Mouse (Mus musculus): ENCODE measurements around the gene Tjp2. TPM values are rescaled to one million over a fixed set of nuclear protein-coding genes. Genes with fewer than 3 reads are reported as not detected.
"Not testable (repeated sequence)": the region's sequence is repeated elsewhere in the genome, so short reads cannot be mapped to it uniquely, and the experiment has no call there.

Tjp2 gene
- polyA plus RNA-seq (2017; shearing (Covaris generic)): 1 to 10 TPM; 4.2 to 4.6 TPM

DNA sequence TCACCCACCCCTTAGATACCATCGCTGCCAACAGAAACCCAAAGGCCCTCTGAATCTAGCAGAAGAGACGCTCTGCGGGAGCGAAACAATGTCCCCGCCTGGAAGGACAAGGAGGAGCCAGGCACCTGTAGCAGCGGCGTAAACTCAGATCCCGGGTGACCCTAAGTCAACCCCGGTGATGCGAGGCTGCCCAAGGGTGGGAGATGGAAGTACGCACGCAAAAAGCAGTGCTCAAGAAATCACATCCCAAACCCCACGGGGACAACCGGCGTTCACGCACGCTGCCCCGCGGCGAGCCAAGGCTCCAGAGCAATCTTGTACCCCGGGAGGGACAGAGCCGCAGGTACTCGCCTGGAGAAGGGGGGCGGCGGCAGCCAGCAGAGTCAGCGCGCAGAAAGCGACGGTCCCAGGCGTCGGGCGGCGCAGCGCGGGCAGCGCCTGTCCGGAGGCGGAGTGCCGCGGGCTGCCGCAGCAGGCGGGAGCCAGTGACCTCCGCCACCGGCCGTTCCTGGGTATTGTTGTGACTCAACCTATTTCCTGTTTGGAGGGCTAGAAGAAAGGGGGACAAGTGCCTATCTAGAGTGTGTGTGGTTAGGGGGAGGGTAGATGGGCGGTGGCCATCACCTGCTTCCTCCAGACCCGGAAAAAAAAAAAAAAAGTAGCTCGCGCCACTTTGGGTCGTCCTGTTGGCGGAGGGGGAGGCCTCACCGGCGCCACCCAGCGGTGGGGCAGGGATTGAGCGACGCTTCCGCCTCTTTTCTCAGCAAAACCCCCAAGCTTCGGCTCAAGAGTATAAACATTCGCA lies at the start of gene Tjp2:
Gene Tjp2 (minus strand): TSS at position 531 of the 805 bp plus-strand sequence.
- ATAC-seq: peak; percentile 75

DNA sequence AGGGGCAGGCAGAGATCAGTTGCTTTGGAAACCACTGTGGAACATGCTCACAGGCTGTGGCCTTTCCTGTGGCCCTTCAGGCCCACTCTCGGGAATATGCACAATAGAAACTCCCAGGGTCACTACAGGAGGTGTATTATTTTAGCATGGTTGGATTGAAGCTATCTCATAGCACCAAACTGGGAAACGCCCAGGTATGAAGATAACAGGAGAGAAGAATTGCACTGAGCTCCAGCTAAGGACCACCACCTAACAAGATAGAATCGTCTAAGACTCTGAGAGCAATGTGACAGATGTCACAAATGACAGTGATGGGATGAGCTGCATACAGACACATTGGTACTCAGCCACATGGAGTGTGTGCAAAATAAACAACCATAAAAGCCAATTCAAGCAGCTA lies 49.5 kb upstream of the Tjp2 start:
- no peak for ATAC-seq

DNA sequence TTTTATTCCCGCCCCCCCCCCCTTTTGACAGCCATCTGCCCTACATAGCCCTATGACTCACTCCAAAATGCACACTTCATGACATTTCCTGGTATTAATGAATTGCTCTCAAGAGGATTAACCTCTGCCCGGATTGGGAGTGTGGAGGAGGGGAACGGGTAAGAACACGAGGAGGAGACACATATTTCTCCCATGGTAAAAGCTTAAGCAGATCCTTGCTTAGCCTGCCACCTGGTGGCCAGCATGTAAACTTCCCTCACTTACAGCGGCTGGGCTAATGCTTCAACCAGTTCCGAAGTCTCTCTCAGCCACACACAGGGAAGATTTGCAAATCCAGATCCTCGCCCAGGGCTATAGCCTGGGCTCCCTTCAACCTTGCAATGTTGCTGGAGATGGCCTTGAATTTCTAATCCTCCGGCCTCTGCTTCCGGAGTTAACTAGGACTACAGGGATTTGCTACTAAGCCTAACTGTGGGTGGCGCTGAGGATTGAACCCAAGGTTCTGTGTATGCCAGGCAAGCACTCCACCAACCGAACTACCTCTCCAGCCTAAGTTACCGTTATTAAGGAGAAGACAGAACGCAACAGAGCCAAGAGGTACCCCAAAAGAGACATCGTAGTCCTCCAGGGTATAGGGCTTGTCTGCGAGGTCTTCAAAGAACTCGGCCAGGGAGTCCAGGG lies 47.1 kb upstream of the Tjp2 start:
- ATAC-seq: peak; percentile 92

DNA sequence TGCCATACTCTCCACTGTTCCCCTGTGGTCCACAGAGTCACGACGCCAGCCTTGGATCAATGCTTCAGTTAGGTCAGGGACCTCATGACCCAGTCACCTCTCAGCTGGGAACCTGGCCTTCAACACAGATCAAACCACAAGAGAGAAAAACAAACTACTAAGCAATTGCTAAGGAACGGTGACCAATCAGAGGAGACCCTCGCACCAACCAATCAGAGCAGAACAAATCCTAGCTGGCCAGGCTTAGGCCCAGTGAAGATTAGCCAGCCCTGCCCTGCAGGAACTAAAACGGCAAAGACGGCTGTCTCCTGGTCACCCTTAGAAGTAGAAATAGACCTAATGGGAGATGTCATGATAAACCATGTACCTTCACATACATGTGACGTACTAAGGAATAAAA lies 46.5 kb upstream of the Tjp2 start:
- peak; percentile 6 for ATAC-seq

DNA sequence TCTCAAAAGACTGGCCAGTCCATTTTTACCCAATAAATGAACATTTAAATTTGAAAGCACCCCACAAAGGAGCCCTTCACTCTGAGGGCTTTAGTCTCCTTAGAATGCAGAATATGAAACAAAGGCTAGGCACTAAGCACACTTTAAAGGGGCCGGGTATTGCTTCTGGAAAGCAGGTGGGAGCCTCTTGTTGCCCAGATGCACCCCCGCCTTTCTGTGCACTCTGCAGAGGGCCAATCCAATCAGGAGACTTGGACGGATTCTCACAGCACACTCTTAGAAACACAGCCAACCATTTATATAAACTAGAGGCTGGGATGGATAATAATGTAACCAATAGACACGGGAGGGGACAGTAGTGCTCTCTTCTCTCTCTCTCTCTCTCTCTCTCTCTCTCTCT lies 43.7 kb upstream of the Tjp2 start:
- no peak for ATAC-seq

DNA sequence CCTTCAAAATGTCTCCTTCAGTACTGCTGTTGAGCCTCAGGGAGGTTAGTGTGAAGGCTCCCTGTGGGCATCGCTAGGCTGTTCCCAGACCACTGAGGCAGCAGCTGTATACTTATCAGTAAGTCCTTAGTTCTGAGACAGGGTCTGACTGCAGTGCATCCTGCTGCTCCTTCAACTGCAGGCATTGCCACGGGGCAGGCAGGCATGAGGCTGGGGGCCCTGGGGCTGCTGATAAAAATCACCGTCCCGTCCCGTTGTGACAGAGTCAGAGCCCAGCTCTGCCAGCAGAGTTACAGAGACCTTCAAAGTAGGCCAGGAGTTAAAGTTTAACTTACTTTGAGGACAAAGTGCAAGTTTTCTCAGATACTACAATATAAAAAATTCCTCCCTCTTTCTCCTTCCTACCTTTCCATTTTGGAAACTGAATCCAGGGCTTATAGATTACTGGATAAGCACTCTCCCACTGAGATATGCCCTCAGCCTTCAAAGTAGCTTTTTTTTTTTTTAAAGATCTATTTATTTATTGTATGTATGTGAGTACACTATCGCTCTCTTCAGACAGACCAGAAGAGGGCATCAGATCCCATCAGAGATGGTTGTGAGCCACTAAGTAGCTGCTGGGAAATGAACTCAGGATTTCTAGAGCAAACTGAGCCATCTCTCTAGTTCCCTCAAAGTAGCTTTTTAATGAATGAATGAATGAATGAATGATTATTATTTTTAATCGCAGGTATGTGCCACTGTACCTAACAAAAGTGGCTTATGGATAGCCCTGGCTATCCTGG lies 41.4 kb upstream of the Tjp2 start:
- ATAC-seq: no peak

DNA sequence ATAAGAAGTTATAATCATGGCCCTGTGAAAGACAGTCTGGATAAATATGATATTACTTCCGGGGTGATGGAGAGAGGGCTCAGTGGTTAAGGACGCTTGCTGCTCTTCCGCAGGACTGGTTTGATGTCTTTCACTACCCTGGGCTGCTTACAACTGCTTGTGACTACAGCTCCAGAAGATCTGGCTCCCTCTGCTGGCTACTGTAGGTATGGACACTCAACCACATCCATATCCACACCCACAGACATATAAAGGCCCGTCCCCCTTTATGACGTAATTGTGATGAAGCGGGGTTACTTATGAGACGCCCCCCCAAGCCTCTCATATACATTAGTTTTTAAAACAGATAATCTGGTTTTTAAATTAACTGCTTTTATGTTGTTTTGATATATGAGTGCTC lies 40.2 kb upstream of the Tjp2 start:
- peak; percentile 99 for ATAC-seq

DNA sequence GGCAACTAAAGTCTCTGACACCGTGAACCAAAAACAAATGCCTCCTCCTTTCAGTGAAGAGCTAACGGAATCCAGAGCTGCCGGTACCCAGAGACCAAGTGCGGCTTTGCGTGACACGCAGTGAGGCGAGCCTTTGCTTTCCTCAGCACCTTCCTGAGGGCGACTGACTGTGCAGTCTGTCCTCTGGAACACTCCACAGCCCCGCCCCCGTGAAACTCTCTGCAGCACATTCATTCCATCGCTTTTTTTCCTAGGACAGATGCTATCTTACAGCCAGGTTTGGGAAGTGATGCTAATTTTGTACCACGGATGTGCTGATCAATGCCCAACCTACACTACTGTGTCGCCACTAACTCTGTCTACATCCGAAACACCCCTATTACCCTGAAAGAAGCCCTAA lies 37.9 kb upstream of the Tjp2 start:
- no peak for ATAC-seq

DNA sequence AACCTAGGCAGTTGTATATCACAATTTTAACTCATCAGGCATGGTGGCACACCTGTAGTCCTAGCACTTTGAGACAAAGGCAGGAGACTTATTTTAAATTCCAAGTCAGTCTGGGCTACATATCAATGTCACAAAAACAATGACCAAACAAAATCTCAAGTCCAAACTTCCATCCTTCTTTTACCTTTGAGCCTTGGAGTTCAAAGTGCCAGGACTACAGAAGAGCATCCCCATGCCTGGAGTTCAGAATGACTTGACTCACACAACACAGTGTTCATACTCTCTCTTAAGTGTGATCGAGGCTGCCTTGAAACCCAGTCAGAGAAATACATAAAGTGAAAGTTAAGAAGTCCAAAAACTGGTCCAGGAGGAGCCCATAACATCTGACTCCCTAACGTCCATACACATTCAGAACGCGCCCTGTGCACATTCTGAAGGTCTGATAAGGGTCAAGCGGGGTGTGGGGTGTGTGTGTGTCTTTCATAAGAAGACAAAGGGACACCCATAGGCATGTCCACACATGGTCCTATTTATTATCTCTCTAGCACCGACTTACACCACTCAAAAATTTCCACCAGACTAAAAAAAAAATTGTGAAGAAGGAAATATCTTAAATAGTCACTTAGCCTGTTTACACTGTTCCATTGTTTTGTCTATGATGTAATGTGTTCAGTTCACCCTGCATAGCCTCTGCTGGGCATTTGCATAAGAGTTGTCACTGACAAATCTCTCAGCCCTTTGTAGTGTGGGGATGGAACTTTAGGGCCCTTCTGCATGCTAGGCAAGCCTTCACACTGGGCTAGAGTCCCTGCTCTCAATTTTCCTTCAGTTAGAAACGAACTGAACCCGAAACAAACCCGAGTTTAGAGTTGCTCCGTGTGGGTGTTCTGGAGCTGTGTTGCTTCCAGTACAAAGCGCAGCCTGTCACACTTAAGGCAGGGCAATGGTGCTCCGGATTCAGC lies 34.8 kb upstream of the Tjp2 start:
- no peak for ATAC-seq

DNA sequence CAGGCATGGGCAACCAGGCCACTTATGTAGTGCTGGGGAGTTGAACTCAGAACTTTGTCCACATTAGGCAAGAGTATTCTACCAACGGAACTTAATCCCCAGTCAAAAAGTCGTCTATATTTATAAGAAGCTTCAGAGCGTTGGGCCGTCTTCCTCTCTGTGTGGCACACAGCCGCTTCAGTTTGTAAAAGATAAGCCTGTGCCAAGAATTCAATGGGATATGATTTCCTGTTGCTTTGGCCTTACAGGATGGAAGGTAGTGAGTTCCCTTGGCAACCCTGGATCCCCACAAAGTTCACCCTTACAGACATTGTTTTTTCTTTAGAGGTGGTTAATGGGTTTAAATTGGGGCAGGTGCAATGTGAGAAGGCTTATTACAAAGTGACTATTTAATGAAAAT lies 33.5 kb upstream of the Tjp2 start:
- no peak for ATAC-seq

DNA sequence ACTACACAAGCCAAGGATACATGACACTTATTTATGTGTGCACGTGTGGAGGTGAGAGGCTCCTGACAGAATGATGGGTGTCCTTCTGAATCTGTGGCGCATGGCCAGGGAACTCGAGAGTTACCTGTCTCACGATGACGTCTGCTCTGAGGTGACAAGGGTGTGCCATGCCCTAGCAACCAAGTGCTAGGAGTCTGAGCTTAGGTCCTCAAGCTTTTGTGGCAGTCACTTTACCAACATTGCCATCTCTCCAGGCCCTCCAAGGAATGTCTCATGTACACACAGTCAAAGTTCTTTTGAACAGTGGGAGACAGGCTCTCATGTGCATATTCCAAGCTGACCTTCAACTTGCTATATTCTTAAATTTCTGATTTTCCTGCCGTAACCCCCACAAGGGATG lies 33.1 kb upstream of the Tjp2 start:
- no peak for ATAC-seq

DNA sequence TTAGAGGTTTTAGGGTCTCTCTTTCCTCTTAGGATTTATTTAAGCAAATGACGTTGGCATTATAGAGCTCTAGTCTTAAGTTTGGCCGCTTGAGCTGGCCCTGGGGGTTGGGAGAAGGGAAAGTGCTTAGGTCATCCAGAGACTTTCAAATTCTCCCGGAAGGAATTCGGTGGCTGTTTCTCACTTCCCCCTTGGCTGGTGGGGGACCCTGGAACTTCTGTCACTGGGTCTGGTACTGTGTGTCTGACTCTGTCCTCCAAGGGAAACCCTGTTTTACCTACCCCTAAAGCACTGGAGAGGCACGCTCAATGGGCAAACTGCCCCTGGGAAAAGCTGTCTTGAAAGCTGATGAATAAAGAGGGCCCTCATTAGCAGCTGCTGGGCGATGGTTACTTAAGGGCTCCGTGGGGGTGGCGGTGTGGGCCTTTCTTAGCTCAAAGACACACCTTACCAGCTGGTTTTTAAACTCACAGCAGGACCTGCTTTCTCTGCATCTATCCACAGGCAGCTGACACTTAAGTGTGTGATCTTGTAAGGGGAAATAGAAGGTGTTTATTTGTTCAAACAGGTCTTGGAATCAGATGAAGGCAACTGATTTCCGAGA lies 28.9 kb upstream of the Tjp2 start:
- ATAC-seq: no peak

DNA sequence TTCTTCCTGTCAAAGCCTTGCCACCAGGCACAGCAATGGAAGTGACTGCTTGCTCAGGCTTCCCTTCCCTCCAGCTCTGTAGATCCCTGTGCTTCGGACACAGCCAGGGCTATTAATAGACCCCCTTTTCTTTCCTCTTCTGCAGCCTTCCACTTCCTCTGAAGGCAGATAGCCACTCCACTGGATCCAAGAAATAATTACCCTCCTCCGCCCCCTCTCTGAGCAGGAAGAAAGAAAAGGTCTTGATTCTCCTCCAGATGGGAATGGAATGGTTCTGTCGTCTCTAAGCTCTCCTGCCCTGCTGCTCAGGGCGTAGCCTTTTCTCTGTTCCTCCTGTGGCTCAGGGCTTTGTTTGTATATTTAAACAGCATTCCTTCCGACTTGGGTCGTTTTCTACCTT lies 27.0 kb upstream of the Tjp2 start:
- no peak for ATAC-seq

DNA sequence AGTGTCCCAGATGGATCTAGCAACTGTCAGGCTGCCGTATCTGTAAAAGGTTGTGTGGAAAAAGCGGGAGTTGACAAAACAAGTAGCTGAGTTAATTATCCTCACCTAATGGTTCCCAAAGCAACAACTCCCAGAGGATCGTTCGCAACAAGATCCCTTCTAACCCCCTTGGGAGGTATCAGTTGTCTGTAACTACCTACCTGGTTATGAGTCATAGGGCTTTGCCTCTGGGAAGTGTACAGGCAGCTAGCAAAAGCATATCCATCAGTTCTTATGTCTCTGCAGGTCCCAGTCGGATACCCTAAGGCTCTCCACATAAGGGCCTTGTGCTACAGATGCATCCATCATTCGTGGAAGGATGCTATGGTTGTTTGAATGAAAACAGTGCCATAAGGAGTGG lies 18.5 kb upstream of the Tjp2 start:
- ATAC-seq: no peak

DNA sequence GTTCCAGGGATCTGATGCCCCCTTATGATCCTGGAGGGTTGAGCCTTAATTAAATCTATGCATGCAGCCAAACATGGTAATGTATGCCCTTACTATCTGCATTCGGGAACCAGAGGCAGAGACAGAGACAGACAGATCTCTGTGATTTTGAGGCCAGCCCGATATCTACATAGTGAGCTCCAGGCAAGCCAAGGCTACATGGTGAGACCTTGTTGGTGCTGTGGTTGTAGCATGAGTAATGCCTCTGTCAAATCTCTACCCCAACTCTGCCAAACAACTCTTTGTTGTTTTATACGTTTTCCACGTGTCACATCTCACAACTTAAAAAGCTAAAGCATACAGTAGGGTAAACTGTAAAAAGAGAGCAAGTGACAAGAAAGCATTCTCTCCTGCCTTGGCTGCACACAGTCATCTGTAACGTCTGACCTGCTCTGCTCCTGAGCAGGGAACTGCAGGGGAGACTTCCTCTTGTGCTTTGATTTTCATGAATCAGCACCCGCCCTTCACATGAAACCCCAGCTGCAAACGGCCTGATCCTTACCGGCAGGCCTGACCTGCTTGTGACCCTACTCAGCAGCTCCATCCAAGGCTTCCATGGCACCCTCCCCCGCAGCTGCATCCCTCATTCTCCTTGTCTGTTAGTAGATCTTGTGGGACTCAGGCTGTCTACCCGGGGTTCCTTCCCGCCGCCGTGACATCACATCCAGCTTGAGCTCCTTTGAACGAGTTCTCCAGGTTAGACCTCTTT lies 17.1 kb upstream of the Tjp2 start:
- no peak for ATAC-seq

DNA sequence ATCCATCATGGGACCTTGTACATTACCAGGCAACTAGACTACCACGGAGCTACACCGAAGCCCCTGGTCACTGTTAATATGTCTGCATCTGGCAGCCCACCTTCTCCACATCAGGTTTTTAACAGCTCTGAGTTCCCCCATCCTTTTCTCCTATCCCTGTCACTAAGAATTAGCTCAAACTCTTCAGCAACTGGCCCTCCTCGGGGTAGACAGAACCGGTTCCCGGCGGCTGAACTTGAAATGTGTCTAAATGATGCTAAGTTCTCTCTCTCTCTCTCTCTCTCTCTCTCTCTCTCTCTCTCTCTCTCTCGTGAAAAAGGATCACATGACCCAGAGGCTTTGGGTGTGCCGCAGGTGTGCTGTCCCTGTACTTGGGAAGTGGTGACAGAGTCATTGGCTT lies 16.4 kb upstream of the Tjp2 start:
- no peak for ATAC-seq

DNA sequence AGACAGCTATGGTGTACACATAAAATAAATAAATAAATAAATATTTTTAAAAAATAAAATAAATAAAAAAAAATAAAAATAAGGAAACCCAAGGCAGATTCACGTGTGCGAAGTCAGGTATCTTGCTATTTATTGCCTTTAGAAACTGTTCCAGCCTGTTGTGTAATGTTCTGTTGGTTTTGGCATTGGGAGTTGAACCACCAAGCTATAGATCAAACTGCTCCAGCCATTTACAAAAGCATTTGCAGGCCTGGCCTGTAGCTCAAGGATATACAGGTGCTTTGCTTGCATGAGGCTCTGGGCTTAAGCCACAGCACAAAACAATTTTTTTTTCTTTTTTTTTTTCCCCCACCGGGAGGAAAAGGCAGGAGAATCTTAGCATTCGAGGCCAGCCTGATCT lies 13.2 kb upstream of the Tjp2 start:
- no peak for ATAC-seq

DNA sequence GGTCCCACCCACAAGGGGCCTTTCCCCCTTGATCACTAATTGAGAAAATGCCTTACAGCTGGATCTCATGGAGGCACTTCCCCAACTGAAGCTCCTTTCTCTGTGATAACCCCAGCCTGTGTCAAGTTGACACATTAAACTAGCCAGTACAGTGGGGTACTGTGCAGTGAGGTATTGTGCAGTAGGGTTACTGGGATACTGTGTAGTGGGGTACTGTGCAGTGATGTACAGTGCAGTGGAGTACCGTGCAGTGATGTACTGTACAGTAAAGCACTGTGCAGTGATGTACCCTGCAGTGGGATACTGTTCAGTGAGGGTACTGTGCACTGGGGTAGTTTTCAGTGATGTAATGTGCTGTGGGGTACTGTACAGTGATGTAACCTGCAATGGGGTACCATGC lies 7.5 kb upstream of the Tjp2 start:
- not testable (repeated sequence) for ATAC-seq

DNA sequence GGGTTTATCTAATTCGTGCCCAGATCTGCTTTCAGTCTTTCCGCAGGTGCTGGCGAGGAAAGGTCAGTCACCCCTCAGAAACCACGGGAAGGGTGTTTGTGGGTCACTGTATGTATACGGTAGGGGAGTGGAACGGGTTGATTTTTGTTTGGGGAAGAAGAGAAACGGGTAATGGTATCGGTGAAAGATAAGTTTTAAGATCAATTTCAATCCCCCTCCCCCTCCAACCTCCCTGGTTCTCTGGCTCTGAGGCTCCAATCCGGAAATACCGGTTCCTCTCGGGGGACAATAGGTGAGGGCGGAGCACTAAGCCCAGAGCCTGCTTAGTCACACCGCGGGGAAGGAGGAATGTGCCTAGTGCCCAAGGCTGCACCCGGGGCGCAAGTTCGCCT lies 471 bp upstream of the Tjp2 start:
- peak; percentile 51 for ATAC-seq

DNA sequence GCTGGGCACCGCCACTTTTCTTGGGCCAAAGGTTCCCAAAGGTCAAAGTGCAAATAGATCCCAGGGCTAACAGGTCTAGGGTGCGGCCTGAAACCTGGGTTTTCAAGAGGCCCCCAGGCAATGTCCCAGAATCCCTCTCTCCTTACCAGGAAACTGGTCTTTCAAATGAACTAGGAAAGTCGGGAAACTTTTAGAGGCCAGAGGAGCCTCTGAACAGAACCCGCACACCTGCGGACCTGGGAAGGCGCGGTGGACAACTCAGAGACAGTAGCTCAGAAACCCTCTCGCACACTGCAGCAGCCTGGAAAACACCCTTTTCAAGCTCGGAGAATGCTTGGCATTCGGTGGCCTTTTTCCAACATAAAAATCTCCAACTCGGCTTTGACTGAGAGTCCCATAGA lies 979 bp downstream of the Tjp2 start:
- no peak for ATAC-seq

DNA sequence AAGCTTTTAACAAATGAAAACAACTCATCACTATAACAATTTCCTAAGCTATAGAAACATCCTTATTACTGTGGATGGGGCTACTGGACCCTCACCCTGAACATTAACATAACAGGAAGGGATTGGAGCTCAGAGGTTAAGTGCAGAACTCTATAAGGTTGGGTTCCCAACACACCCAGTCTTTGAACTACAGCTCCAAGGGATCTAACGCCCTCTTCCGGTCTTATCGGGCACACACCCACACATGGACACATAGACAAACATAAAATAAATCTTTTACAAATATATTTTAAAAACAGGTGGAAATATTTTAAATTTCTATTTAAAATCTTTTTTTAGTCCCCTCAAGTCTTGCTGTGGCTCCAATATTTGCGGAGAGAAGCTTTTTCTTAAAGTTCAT lies 3.4 kb downstream of the Tjp2 start:
- ATAC-seq: no peak

Measured in CD4-positive, CD25-positive, alpha-beta regulatory T cell, adult 4 months (primary cell).